Mouse (Mus musculus): ENCODE measurements around the gene Atxn1. TPM values are rescaled to one million over a fixed set of nuclear protein-coding genes. Genes with fewer than 3 reads are reported as not detected.

Atxn1 gene
- total and polyA plus RNA-seq, 3 experiments: 0.39 to 1.1 TPM; not detected in 1

DNA sequence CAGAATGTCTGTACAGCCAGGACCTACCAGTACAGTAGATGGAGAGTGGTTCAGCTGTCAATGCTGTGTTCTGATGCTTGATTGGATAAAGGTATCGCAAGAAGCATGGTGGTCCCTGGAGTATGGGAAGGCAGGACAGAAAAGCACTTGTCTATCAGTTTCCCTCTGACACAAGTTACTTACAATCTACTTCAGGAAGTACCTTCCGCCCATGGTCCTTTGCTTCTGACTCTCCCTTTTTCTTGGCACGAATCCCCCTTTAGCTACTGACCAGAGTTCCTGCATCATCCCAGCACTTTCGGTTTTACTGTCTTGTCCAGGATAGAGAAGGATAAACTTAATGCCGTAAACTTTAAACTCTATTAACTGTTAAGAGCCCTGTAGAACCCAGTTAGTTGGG is 283.6 kb downstream of the Atxn1 start:
- Histone ChIP-seq H3K9ac (ENCODE audit: control insufficient read depth, low read depth, low read length, poor library complexity, severe bottlenecking) (no peak overlapping the region), H3K27ac (ENCODE audit: control insufficient read depth, low read depth, low read length) (no peak overlapping the region), H3K4me3 (ENCODE audit: control insufficient read depth in 1 of 2, insufficient read depth in 1 of 2, low read depth in 2 of 2, low read length in 2 of 2) (no peak overlapping the region), H3K4me1 (ENCODE audit: control insufficient read depth in 1 of 2, insufficient read depth in 2 of 2, low read length in 2 of 2) (peaks cover 0 to 4% of the 10 kb centered on the region in 2 experiments; a peak in 1 of 4 replicates), H3K36me3 (ENCODE audit: control insufficient read depth in 1 of 2, insufficient read depth in 2 of 2, low read length in 2 of 2) (no peaks in the 10 kb centered on the region), H3K79me2 (ENCODE audit: control insufficient read depth, insufficient read depth, low read length, poor library complexity) (no peaks in the 10 kb centered on the region), H3K9me3 (replicated peaks; ENCODE audit: insufficient read depth, low read length) (no peaks in the 10 kb centered on the region), H3K27me3 (ENCODE audit: control insufficient read depth in 1 of 2, insufficient read depth in 2 of 2, low read length in 2 of 2) (no peaks in the 10 kb centered on the region)
- TF ChIP-seq ZKSCAN1 (IDR thresholded peaks at IDR 0.05; ENCODE audit: low read depth, low read length): no peak
- TF ChIP-seq MAFK (IDR thresholded peaks at IDR 0.05; ENCODE audit: borderline replicate concordance, low read depth, low read length): no peak
- TF ChIP-seq MEF2A (IDR thresholded peaks at IDR 0.05; ENCODE audit: extremely low read depth, insufficient replicate concordance, low read depth, low read length, poor library complexity, severe bottlenecking): no peak
- TF ChIP-seq RCOR1 (IDR thresholded peaks at IDR 0.05; ENCODE audit: low read depth, low read length): no peak
- no peak for TF ChIP-seq TAL1 (IDR thresholded peaks at IDR 0.05; ENCODE audit: low read length)
- TF ChIP-seq ETS1 (IDR thresholded peaks at IDR 0.05; ENCODE audit: low read depth, low read length): no peak
- TF ChIP-seq POLR2AphosphoS5 (IDR thresholded peaks at IDR 0.05; ENCODE audit: borderline replicate concordance, low read depth, low read length): no peak
- TF ChIP-seq CTCF (IDR thresholded peaks at IDR 0.05 in 2 of 3, conservative IDR thresholded peaks at IDR 0.05 in 1 of 3; ENCODE audit: control insufficient read depth in 1 of 3, insufficient read depth in 1 of 3, low read depth in 2 of 3, low read length in 3 of 3, poor library complexity in 1 of 3, severe bottlenecking in 1 of 3): no peak
- no peak for TF ChIP-seq ELF1 (IDR thresholded peaks at IDR 0.05; ENCODE audit: low read depth, low read length)
- TF ChIP-seq BHLHE40 (IDR thresholded peaks at IDR 0.05; ENCODE audit: borderline replicate concordance, low read depth, low read length): no peak
- no peak for TF ChIP-seq TBP (IDR thresholded peaks at IDR 0.05; ENCODE audit: low read depth, low read length)
- TF ChIP-seq UBTF (IDR thresholded peaks at IDR 0.05; ENCODE audit: borderline replicate concordance, insufficient read depth, low read depth, low read length): no peak
- TF ChIP-seq CHD2 (IDR thresholded peaks at IDR 0.05; ENCODE audit: low read length): no peak
- TF ChIP-seq GATA1 (IDR thresholded peaks at IDR 0.05; ENCODE audit: low read depth, low read length): no peak
- TF ChIP-seq SMC3 (IDR thresholded peaks at IDR 0.05; ENCODE audit: low read depth, low read length): no peak
- TF ChIP-seq NELFE (IDR thresholded peaks at IDR 0.05; ENCODE audit: low read depth, low read length): no peak
- TF ChIP-seq CHD1 (IDR thresholded peaks at IDR 0.05; ENCODE audit: low read depth, low read length): no peak
- no peak for TF ChIP-seq USF1 (IDR thresholded peaks at IDR 0.05; ENCODE audit: low read depth, low read length)
- no peak for TF ChIP-seq TCF12 (IDR thresholded peaks at IDR 0.05; ENCODE audit: low read depth, low read length)
- no peak for TF ChIP-seq KAT2A (conservative IDR thresholded peaks at IDR 0.05; ENCODE audit: low read depth, low read length)
- no peak for DNase-seq (ENCODE audit: low read depth, low spot score)

DNA sequence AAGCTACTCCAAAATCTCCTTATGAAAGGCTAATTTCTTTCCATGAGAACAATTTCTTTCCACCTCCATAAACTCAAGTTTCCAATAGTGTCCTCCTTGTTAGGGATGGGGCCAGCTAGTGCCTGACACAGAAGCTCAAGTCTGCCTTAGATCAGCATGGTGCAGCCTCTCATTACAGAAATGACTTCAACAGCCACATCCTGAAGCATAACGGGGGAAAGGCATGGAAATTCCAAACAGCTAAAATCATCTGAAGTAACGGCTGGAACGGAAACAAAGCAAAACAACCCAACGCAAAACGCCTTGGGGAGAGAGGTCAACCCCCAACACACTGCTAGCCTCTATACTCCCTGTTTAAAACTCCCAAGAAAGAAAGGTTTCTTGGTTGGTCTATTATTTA is 284.2 kb downstream of the Atxn1 start:
- no peak overlapping the region for H3K9ac ChIP-seq (ENCODE audit: control insufficient read depth, low read depth, low read length, poor library complexity, severe bottlenecking)
- no peaks in the 10 kb centered on the region for H3K36me3 ChIP-seq (ENCODE audit: control insufficient read depth in 1 of 2, insufficient read depth in 2 of 2, low read length in 2 of 2)
- no peaks in the 10 kb centered on the region for H3K79me2 ChIP-seq (ENCODE audit: control insufficient read depth, insufficient read depth, low read length, poor library complexity)
- no peak for DNase-seq (ENCODE audit: low read depth, low spot score)
- H3K27ac ChIP-seq (ENCODE audit: control insufficient read depth, low read depth, low read length): no peak overlapping the region
- peaks cover 0 to 4% of the 10 kb centered on the region in 2 experiments; a peak in 1 of 4 replicates for H3K4me1 ChIP-seq (ENCODE audit: control insufficient read depth in 1 of 2, insufficient read depth in 2 of 2, low read length in 2 of 2)
- H3K4me3 ChIP-seq (ENCODE audit: control insufficient read depth in 1 of 2, insufficient read depth in 1 of 2, low read depth in 2 of 2, low read length in 2 of 2): no peak overlapping the region
- H3K27me3 ChIP-seq (ENCODE audit: control insufficient read depth in 1 of 2, insufficient read depth in 2 of 2, low read length in 2 of 2): no peaks in the 10 kb centered on the region
- H3K9me3 ChIP-seq (replicated peaks; ENCODE audit: insufficient read depth, low read length): no peaks in the 10 kb centered on the region
- TF ChIP-seq CHD2 (IDR thresholded peaks at IDR 0.05; ENCODE audit: low read length) (no peak), TBP (IDR thresholded peaks at IDR 0.05; ENCODE audit: low read depth, low read length) (no peak), EP300 (IDR thresholded peaks at IDR 0.05; ENCODE audit: low read depth in 1 of 2, low read length in 2 of 2) (no peak), NRF1 (IDR thresholded peaks at IDR 0.05; ENCODE audit: insufficient read depth, low read depth, low read length, poor library complexity, severe bottlenecking) (no peak), USF1 (IDR thresholded peaks at IDR 0.05; ENCODE audit: low read depth, low read length) (no peak)
